Mouse (Mus musculus) midbrain, postnatal 0 days (tissue): Measurements from ENCODE around the gene Nup188. TPM values are rescaled to one million over a fixed set of nuclear protein-coding genes. Genes with fewer than 3 reads are reported as not detected.

ENCODE experiments used
- ATAC-seq: fragments of 200-750 bp; cut with Nextera tagmentation; 2 replicates; pipeline ENCODE4 v1.8.0; 2017; ENCODE audit warnings: moderate number of reproducible peaks, mild to moderate bottlenecking, moderate TSS enrichment, moderate library complexity; ENCODE audit not compliant: low FRiP score
- DNase-seq: peaks from one replicate; pipeline ENCODE4 v3.0.0-alpha.2; 2015; ENCODE audit warnings: low spot score
- H3K27ac ChIP-seq: fragments of 300-500 bp; sonication (generic); 2 replicates; pipeline ENCODE4 v1.5.1; 2014; ENCODE audit warnings: low read depth, mild to moderate bottlenecking, low read length, mixed read lengths
- H3K27me3 ChIP-seq: fragments of 300-500 bp; sonication (generic); 2 replicates; pipeline ENCODE4 v1.6.1; 2014; ENCODE audit warnings: low read length, control low read depth, mixed read lengths; ENCODE audit not compliant: insufficient read depth
- H3K36me3 ChIP-seq: fragments of 300-500 bp; sonication (generic); 2 replicates; pipeline ENCODE4 v1.6.1; 2014; ENCODE audit warnings: low read length, control low read depth, mixed read lengths; ENCODE audit not compliant: insufficient read depth
- H3K4me1 ChIP-seq: fragments of 300-500 bp; sonication (generic); 2 replicates; pipeline ENCODE4 v1.6.1; 2014; ENCODE audit warnings: mild to moderate bottlenecking, control low read depth, antibody characterized with exemption, low read length, mixed read lengths; ENCODE audit not compliant: insufficient read depth
- H3K4me2 ChIP-seq: fragments of 300-500 bp; sonication (generic); 2 replicates; pipeline ENCODE4 v1.6.1; 2014; ENCODE audit warnings: low read depth, mild to moderate bottlenecking, low read length, mixed read lengths; ENCODE audit not compliant: poor library complexity, severe bottlenecking
- H3K4me3 ChIP-seq: fragments of 300-500 bp; sonication (generic); 2 replicates; pipeline ENCODE4 v1.5.1; 2014; ENCODE audit warnings: low read depth, mild to moderate bottlenecking, low read length, moderate library complexity
- H3K9ac ChIP-seq: fragments of 300-500 bp; sonication (generic); replicated peaks from 2 replicates; pipeline ENCODE4 v1.6.1; 2014; ENCODE audit warnings: mild to moderate bottlenecking, low read length, moderate library complexity, mixed read lengths; ENCODE audit not compliant: poor library complexity, severe bottlenecking
- H3K9me3 ChIP-seq: fragments of 300-500 bp; sonication (generic); 2 replicates; pipeline ENCODE4 v1.6.1; 2016; ENCODE audit warnings: low read length, control low read depth
- CTCF ChIP-seq: IDR thresholded peaks from 2 replicates; pipeline ENCODE4 v1.5.1; 2016; ENCODE audit warnings: antibody characterized with exemption, mild to moderate bottlenecking
- WGBS: fragments of 180-500 bp; shearing (Covaris S2); extraction: QIAGEN DNeasy Blood & Tissue Kit; methylation state at CpG from one replicate; pipeline ENCODE4 v1.1.7; 2014; 5-methylcytosine and 5-hydroxymethylcytosine counted together
- microRNA-seq: library from miRNA; unstranded; fragments of <30 nt; microRNA quantifications from one replicate; pipeline ENCODE4, GENCODE M21; 2016; ENCODE audit warnings: borderline number of aligned reads
- polyA plus RNA-seq: library from polyadenylated mRNA; unstranded; fragments of >200 nt; fragmentation: Nextera tagmentation; extraction: Ambion mirVana; gene quantifications from 2 replicates; pipeline ENCODE4 v1.2.1, GENCODE M21; 2015
- total RNA-seq: library from RNA; depleted of rRNA; stranded (reverse); fragments of >200 nt; gene quantifications from 2 replicates; pipeline ENCODE4 v1.2.3, GENCODE M21; 2014; rRNA removed

Gene Nup188
- total and polyA plus RNA-seq, 2 experiments from 2014 or later: 12.2 to 29.5 TPM

DNA sequence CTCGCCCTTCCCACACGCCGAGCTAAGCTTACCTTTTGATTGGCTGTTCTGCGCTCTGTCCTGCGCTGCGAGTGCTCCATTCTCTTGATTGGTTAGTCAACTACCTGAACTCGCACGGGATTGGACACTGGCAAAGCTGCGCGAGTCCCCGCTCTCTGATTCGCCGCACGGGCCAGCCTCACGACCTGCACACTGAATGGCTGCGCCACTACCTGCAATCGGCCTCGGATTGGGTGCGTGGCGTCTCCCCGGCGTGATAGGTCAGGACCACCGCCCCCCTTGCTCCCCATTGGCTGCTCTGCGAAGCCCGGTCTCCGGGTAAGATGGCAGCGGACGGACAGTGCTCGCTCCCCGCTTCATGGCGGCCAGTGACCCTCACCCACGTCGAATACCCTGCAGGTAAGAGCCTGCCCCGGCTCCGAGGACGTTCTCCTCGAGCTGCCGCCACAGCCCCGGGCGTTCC is 105.9 kb downstream of the Nup188 start, which contains the start of gene Dolpp1:
Dolpp1 (plus strand) TSS at position 141 of the 463 bp plus-strand sequence.
- H3K4me3 ChIP-seq: peak within 1 kb of the TSS; percentile 62
- DNase-seq (peak; percentile 99), ATAC-seq (peak; percentile 98)
- no peaks in the 10 kb centered on the region for H3K9me3 ChIP-seq
- H3K4me1 ChIP-seq: peaks cover 13% of the 10 kb centered on the region
- peak within 1 kb of the TSS; percentile 93 for H3K27ac ChIP-seq
- no peaks in the 10 kb centered on the region for H3K27me3 ChIP-seq
- peak within 1 kb of the TSS; percentile 82 for H3K4me2 ChIP-seq
- peaks cover 17% of the 10 kb centered on the region for H3K36me3 ChIP-seq
- 1% methylated on average over 40 of the region's 40 CpGs for WGBS
- no peak for TF ChIP-seq CTCF
- H3K9ac ChIP-seq: peak within 1 kb of the TSS; percentile 73

- peak; percentile 83 for ATAC-seq
Measured at GRCm38 (mm10) chr2:30392577-30393369, 106.6 kb downstream of the Nup188 start.

DNA sequence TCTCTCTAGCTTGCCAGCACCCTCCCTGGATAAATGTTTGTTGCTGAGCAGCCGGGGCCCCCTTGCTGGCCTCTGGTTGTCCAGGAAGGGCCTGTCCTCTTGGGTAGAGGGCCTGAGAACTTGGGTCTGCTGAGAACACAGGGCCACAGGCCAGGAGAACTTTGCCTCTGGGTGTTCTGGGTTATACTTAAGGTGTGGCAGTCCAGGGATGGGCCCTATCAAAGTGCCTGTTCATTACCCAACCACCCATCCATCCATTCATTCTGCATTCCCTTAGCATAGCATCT is 107.1 kb downstream of the Nup188 start:
- DNase-seq (no peak), ATAC-seq (no peak)
- no peaks in the 10 kb centered on the region for H3K9me3 ChIP-seq
- peak overlapping the region; percentile 82 for H3K4me2 ChIP-seq
- H3K27ac ChIP-seq: peak overlapping the region; percentile 93
- no peaks in the 10 kb centered on the region for H3K27me3 ChIP-seq
- WGBS: 81% methylated on average over 1 of the region's 1 CpGs
- H3K9ac ChIP-seq: peak overlapping the region; percentile 73
- H3K4me3 ChIP-seq: peak overlapping the region; percentile 62
- TF ChIP-seq CTCF: no peak
- peaks cover 13% of the 10 kb centered on the region for H3K4me1 ChIP-seq
- H3K36me3 ChIP-seq: peaks cover 29% of the 10 kb centered on the region

More at GRCm38 (mm10) chr2:30392577-30393369, 106.6 kb downstream of the Nup188 start:
- no peaks in the 10 kb centered on the region for H3K9me3 ChIP-seq
- H3K27me3 ChIP-seq: no peaks in the 10 kb centered on the region
- peak overlapping the region; percentile 62 for H3K4me3 ChIP-seq
- H3K9ac ChIP-seq: peak overlapping the region; percentile 73
- peak overlapping the region; percentile 82 for H3K4me2 ChIP-seq
- WGBS: under 1% methylated on average over 45 of the region's 54 CpGs
- H3K36me3 ChIP-seq: peaks cover 24% of the 10 kb centered on the region
- peaks cover 13% of the 10 kb centered on the region for H3K4me1 ChIP-seq
- TF ChIP-seq CTCF: no peak
- DNase-seq: peak; percentile 90
- H3K27ac ChIP-seq: peak overlapping the region; percentile 93

Small RNA genes within 50 kb of the gene (microRNA-seq; reads per million reads assigned to microRNA genes)
- not detected for gene Gm47292

Other genes starting within 250 kb of the Nup188 start
- 87.3 and 96.1 TPM in 2 replicates for gene Wdr34, start 237.5 kb upstream of the Nup188 start, total RNA-seq
- gene Wdr34, start 237.5 kb upstream of the Nup188 start, polyA plus RNA-seq: 76.2 and 82.7 TPM in 2 replicates
- 190 and 269 TPM in 2 replicates for gene Set, start 229.0 kb upstream of the Nup188 start, total RNA-seq
- 302 and 345 TPM in 2 replicates for gene Set, start 229.0 kb upstream of the Nup188 start, polyA plus RNA-seq
- gene Pkn3, start 208.7 kb upstream of the Nup188 start, total RNA-seq: 1.7 and 2.4 TPM in 2 replicates
- 0.73 and 1.2 TPM in 2 replicates for gene Pkn3, start 208.7 kb upstream of the Nup188 start, polyA plus RNA-seq
- gene Zdhhc12, start 192.7 kb upstream of the Nup188 start, total RNA-seq: 17.7 and 30.7 TPM in 2 replicates
- gene Zdhhc12, start 192.7 kb upstream of the Nup188 start, polyA plus RNA-seq: 23.8 and 28.9 TPM in 2 replicates
- gene Zer1, start 161.8 kb upstream of the Nup188 start, total RNA-seq: 88.2 and 93.2 TPM in 2 replicates
- gene Zer1, start 161.8 kb upstream of the Nup188 start, polyA plus RNA-seq: 12.3 and 14.7 TPM in 2 replicates
- 141 and 168 TPM in 2 replicates for gene Tbc1d13, start 152.7 kb upstream of the Nup188 start, total RNA-seq
- 8.1 and 10.6 TPM in 2 replicates for gene Tbc1d13, start 152.7 kb upstream of the Nup188 start, polyA plus RNA-seq
- 43.7 and 51.3 TPM in 2 replicates for gene Endog, start 114.9 kb upstream of the Nup188 start, total RNA-seq
- gene Endog, start 114.9 kb upstream of the Nup188 start, polyA plus RNA-seq: 38.9 and 42.2 TPM in 2 replicates
- gene Spout1, start 107.9 kb upstream of the Nup188 start, total RNA-seq: 38.4 and 47.6 TPM in 2 replicates
- 55.9 and 60.8 TPM in 2 replicates for gene Spout1, start 107.9 kb upstream of the Nup188 start, polyA plus RNA-seq
- 21.9 and 26.4 TPM in 2 replicates for gene Kyat1, start 80.5 kb upstream of the Nup188 start, total RNA-seq
- 16.4 and 17.9 TPM in 2 replicates for gene Kyat1, start 80.5 kb upstream of the Nup188 start, polyA plus RNA-seq
- gene Lrrc8a, start 48.7 kb upstream of the Nup188 start, total RNA-seq: 52.5 and 65.4 TPM in 2 replicates
- 55.3 and 56.0 TPM in 2 replicates for gene Lrrc8a, start 48.7 kb upstream of the Nup188 start, polyA plus RNA-seq
- 3.4 and 6.0 TPM in 2 replicates for gene Gm28035, start 45.8 kb upstream of the Nup188 start, total RNA-seq
- 0.09 and 0.11 TPM in 2 replicates for gene Gm28035, start 45.8 kb upstream of the Nup188 start, polyA plus RNA-seq
- 7.2 and 9.0 TPM in 2 replicates for gene Phyhd1, start 20.2 kb upstream of the Nup188 start, total RNA-seq
- gene Phyhd1, start 20.2 kb upstream of the Nup188 start, polyA plus RNA-seq: 3.9 and 4.4 TPM in 2 replicates
- not detected in 2 replicates for gene Gm28038, start 5.4 kb upstream of the Nup188 start, total RNA-seq
- not detected in 2 replicates for gene Gm28038, start 5.4 kb upstream of the Nup188 start, polyA plus RNA-seq
- 35.4 and 44.7 TPM in 2 replicates for gene Dolk, start 63 bp upstream of the Nup188 start, total RNA-seq
- 38.7 and 42.9 TPM in 2 replicates for gene Dolk, start 63 bp upstream of the Nup188 start, polyA plus RNA-seq
- 375 and 403 TPM in 2 replicates for gene Sh3glb2, start 72.9 kb downstream of the Nup188 start, total RNA-seq
- gene Sh3glb2, start 72.9 kb downstream of the Nup188 start, polyA plus RNA-seq: 185 and 199 TPM in 2 replicates
- gene Miga2, start 77.8 kb downstream of the Nup188 start, total RNA-seq: 64.2 and 72.3 TPM in 2 replicates
- 28.7 and 34.8 TPM in 2 replicates for gene Miga2, start 77.8 kb downstream of the Nup188 start, polyA plus RNA-seq
- 96.2 and 103 TPM in 2 replicates for gene Dolpp1, start 105.9 kb downstream of the Nup188 start, total RNA-seq
- gene Dolpp1, start 105.9 kb downstream of the Nup188 start, polyA plus RNA-seq: 56.6 and 59.7 TPM in 2 replicates
- 32.6 and 38.0 TPM in 2 replicates for gene Crat, start 129.4 kb downstream of the Nup188 start, total RNA-seq
- gene Crat, start 129.4 kb downstream of the Nup188 start, polyA plus RNA-seq: 24.9 and 27.4 TPM in 2 replicates
- 139 and 147 TPM in 2 replicates for gene Ptpa, start 129.6 kb downstream of the Nup188 start, total RNA-seq
- 138 and 141 TPM in 2 replicates for gene Ptpa, start 129.6 kb downstream of the Nup188 start, polyA plus RNA-seq
- gene Ier5l, start 187.8 kb downstream of the Nup188 start, total RNA-seq: 23.6 and 28.2 TPM in 2 replicates
- 2.6 and 3.2 TPM in 2 replicates for gene Ier5l, start 187.8 kb downstream of the Nup188 start, polyA plus RNA-seq